ENCODE assay signal across 8 mouse cellular contexts in genomic region chrX:167091841-167092240, GRCm38 (mm10).
A peak's percentile ranks its signal among the peaks of the same experiment; 100 is the strongest.
DNase-seq lines count a peak whose midpoint lies in the region; ATAC-seq lines count a peak whose summit lies in the region.
"Had no signal": no experiment of that assay in that cellular context is flagged by ENCODE, and none has a peak within 500 bp of the region (broad histone marks: within the 10 kb centered on the region; RNA-seq: fewer than 3 reads in every experiment).

No protein-coding gene starts in this region.

- ATAC-seq in inflammation-experienced regulatory T-cells, adult 6 months = peak; percentile 88

- H3K36me3 ChIP-seq in macrophage (ENCODE audit: inconsistent target) = no peaks in the 10 kb centered on the region
- H3K36me3 ChIP-seq: embryonic facial prominence, embryonic 13.5 days had no signal

- peak overlapping the region; percentile 62 for H3K27ac ChIP-seq in macrophage
- H3K27ac ChIP-seq: embryonic facial prominence, embryonic 13.5 days had no signal

- no peaks in the 10 kb centered on the region for H3K79me2 ChIP-seq in macrophage (ENCODE audit: inconsistent target)

- DNase-seq in ES-CJ7 (ENCODE audit: low read depth, low spot score) = peak; percentile 5
- peak; percentile 36 for DNase-seq in adrenal gland, postnatal 10 days
- no peak for DNase-seq in layer of hippocampus, adult 11-12 months (ENCODE audit: low spot score)
- no peak for DNase-seq in left cerebral cortex, adult 11 months (ENCODE audit: low spot score)
- no peak for DNase-seq in left cerebral cortex, adult 8-10 months (ENCODE audit: low spot score in 2 of 2)

- 14% methylated on average over 1 of the region's 1 CpGs for WGBS in macrophage (ENCODE audit: missing documents)

- H3K4me3 ChIP-seq in macrophage (ENCODE audit: inconsistent target) = no peak overlapping the region
- H3K4me3 ChIP-seq: embryonic facial prominence, embryonic 13.5 days had no signal

Comparison
In these comparisons a context has a peak if more than half of its experiments do, and no peak if none do; other contexts are left out.
1. DNase-seq: peak in ES-CJ7 (single experiment) and adrenal gland, postnatal 10 days (single experiment); none in layer of hippocampus, adult 11-12 months (single experiment), left cerebral cortex, adult 11 months (single experiment) and left cerebral cortex, adult 8-10 months (0 of 2).